Mouse (Mus musculus) lung, postnatal 0 days (tissue): ENCODE results near the gene Dao.

Experiments
- CTCF ChIP-seq: IDR thresholded peaks from 2 replicates; pipeline ENCODE4 v1.5.1; 2016; ENCODE audit warnings: antibody characterized with exemption, mild to moderate bottlenecking
- EP300 ChIP-seq: IDR thresholded peaks from 2 replicates; pipeline ENCODE4 v1.6.1; 2016; ENCODE audit warnings: antibody characterized with exemption, mild to moderate bottlenecking, control low read depth

GRCm38 (mm10) chr5:114043800-114044199, 40.3 kb downstream of the Dao start:
- no peak for TF ChIP-seq CTCF
- TF ChIP-seq EP300: no peak
